Mouse (Mus musculus) midbrain, embryonic 13.5 days (tissue): ENCODE results near the gene Fam104a. TPM values are rescaled to one million over a fixed set of nuclear protein-coding genes. Genes with fewer than 3 reads are reported as not detected.

ENCODE experiments used
- ATAC-seq: fragments of 200-750 bp; cut with Nextera tagmentation; 2 replicates; pipeline ENCODE4 v1.8.0; 2017; ENCODE audit warnings: mild to moderate bottlenecking, moderate TSS enrichment, moderate library complexity
- H3K27ac ChIP-seq: fragments of 300-500 bp; sonication (generic); 2 replicates; pipeline ENCODE4 v1.5.1; 2015; ENCODE audit warnings: inconsistent platforms, mild to moderate bottlenecking, moderate library complexity
- H3K27me3 ChIP-seq: fragments of 300-500 bp; sonication (generic); 2 replicates; pipeline ENCODE4 v1.6.1; 2015; ENCODE audit warnings: mild to moderate bottlenecking, inconsistent platforms
- H3K36me3 ChIP-seq: fragments of 300-500 bp; sonication (generic); 2 replicates; pipeline ENCODE4 v1.6.1; 2015; ENCODE audit warnings: mild to moderate bottlenecking, inconsistent platforms
- H3K4me1 ChIP-seq: fragments of 300-500 bp; sonication (generic); replicated peaks from 2 replicates; pipeline ENCODE4 v1.6.1; 2015; ENCODE audit warnings: inconsistent platforms
- H3K4me2 ChIP-seq: fragments of 300-500 bp; sonication (generic); replicated peaks from 2 replicates; pipeline ENCODE4 v1.6.1; 2015; ENCODE audit warnings: moderate library complexity, mild to moderate bottlenecking, inconsistent platforms
- H3K4me3 ChIP-seq: fragments of 300-500 bp; sonication (generic); replicated peaks from 2 replicates; pipeline ENCODE4 v1.5.1; 2015; ENCODE audit warnings: mild to moderate bottlenecking, inconsistent platforms
- H3K9ac ChIP-seq: fragments of 300-500 bp; sonication (generic); replicated peaks from 2 replicates; pipeline ENCODE4 v1.6.1; 2015; ENCODE audit warnings: mild to moderate bottlenecking, inconsistent platforms
- H3K9me3 ChIP-seq: fragments of 300-500 bp; sonication (generic); 2 replicates; pipeline ENCODE4 v1.6.1; 2016; ENCODE audit warnings: mild to moderate bottlenecking, inconsistent platforms
- WGBS: fragments of 180-500 bp; shearing (Covaris S2); methylation state at CpG from one replicate; pipeline ENCODE4 v1.1.7; 2015; 5-methylcytosine and 5-hydroxymethylcytosine counted together
- polyA plus RNA-seq: library from polyadenylated mRNA; unstranded; fragments of >200 nt; fragmentation: Nextera tagmentation; extraction: Ambion mirVana; gene quantifications from 2 replicates; pipeline ENCODE4 v1.2.1, GENCODE M21; 2015

Gene Fam104a
- polyA plus RNA-seq, 1 experiment from 2014 or later, result 47.9 TPM

GRCm38 (mm10) chr11:113648690-113649352 is 35.1 kb downstream of the Fam104a start, which contains the start of gene Cog1:
Gene Cog1 (plus strand): TSS chr11:113649169.
- Histone ChIP-seq H3K9me3 (no peaks in the 10 kb centered on the region), H3K27ac (peak within 1 kb of the TSS; percentile 92), H3K9ac (peak within 1 kb of the TSS; percentile 91), H3K4me1 (peaks cover 29% of the 10 kb centered on the region), H3K27me3 (0 out of 2 replicates have a peak, but pooled peaks cover 15% of the 10 kb centered on the region), H3K4me3 (peak within 1 kb of the TSS; percentile 80), H3K36me3 (peaks cover 23% of the 10 kb centered on the region), H3K4me2 (peak within 1 kb of the TSS; percentile 66)
- no peak for ATAC-seq
- 41% methylated on average over 26 of the region's 26 CpGs for WGBS

DNA sequence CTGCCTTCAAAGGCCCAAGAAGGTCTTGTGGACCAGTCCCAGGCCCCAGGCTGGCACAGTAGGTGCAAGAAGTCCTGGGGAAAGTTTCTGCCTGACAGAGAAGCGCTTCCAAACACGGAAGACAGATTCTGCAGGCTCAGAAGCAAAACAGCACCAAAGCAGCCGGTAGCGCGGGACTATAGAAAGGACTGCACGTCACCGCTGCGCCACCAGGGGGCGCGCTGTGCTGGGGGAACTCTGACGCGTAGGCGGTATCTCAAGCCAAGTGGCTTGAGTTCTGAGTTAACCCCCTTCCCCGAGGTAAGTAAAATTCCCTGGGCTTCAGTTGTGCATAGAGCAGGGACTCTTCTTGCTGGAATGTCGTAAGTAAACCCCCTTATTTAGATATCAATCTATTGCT is 35.8 kb downstream of the Fam104a start:
- 3% methylated on average over 15 of the region's 15 CpGs for WGBS
- no peaks in the 10 kb centered on the region for H3K9me3 ChIP-seq
- H3K4me3 ChIP-seq, result no peak overlapping the region
- ATAC-seq, result no peak
- peaks cover 17% of the 10 kb centered on the region for H3K36me3 ChIP-seq
- no peak overlapping the region for H3K9ac ChIP-seq
- H3K4me2 ChIP-seq, result no peak overlapping the region; the same call in 1 of the 2 replicates
- H3K27me3 ChIP-seq, result 0 out of 2 replicates have a peak, but pooled peaks cover 16% of the 10 kb centered on the region
- no peak overlapping the region for H3K27ac ChIP-seq
- peaks cover 29% of the 10 kb centered on the region for H3K4me1 ChIP-seq

- 89% methylated on average over 3 of the region's 3 CpGs for WGBS
- H3K9me3 ChIP-seq, result no peaks in the 10 kb centered on the region
Measured at GRCm38 (mm10) chr11:113645181-113645580, 38.8 kb downstream of the Fam104a start.

GRCm38 (mm10) chr11:113638680-113639079 is 45.3 kb downstream of the Fam104a start:
- no peak overlapping the region for H3K4me2 ChIP-seq
- 0 out of 2 replicates have a peak, but pooled peaks cover 13% of the 10 kb centered on the region for H3K9me3 ChIP-seq
- no peak overlapping the region for H3K9ac ChIP-seq
- WGBS, result 95% methylated on average over 12 of the region's 12 CpGs
- ATAC-seq, result no peak
- peaks cover 6% of the 10 kb centered on the region; the same call in 1 of the 2 replicates for H3K36me3 ChIP-seq
- H3K27ac ChIP-seq, result no peak overlapping the region
- no peaks in the 10 kb centered on the region for H3K4me1 ChIP-seq
- H3K27me3 ChIP-seq, result no peaks in the 10 kb centered on the region
- H3K4me3 ChIP-seq, result no peak overlapping the region

More at GRCm38 (mm10) chr11:113645181-113645580, 38.8 kb downstream of the Fam104a start:
- no peak for ATAC-seq
- H3K27ac ChIP-seq, result no peak overlapping the region
- H3K4me3 ChIP-seq, result no peak overlapping the region
- no peak overlapping the region for H3K4me2 ChIP-seq
- H3K36me3 ChIP-seq, result no peaks in the 10 kb centered on the region
- H3K27me3 ChIP-seq, result 0 out of 2 replicates have a peak, but pooled peaks cover 16% of the 10 kb centered on the region
- peaks cover 11% of the 10 kb centered on the region for H3K4me1 ChIP-seq
- no peak overlapping the region for H3K9ac ChIP-seq

DNA sequence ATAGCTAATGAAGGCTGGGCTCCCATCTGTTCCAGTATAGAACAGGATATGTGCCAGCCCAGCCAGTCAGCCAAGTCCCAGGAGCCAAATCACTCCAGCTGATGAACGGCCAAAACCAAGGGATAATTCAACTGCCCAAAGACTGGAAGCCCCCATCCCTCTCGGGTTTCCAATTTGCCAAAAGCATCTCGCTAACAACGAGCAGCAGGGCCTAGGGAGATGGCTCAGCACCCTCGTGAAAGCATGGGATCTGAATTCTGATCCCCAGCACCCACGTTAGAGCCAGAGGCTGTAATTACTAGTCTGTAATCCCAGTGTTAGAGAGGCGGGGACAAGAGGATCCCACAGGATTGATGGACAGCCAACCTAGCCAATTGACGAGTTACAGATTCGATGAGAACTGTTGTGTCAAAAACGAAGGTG is 49.2 kb downstream of the Fam104a start:
- Histone ChIP-seq H3K4me1 (no peaks in the 10 kb centered on the region), H3K4me2 (no peak overlapping the region), H3K9ac (no peak overlapping the region), H3K27ac (no peak overlapping the region), H3K36me3 (peaks cover 6% of the 10 kb centered on the region; the same call in 1 of the 2 replicates), H3K4me3 (no peak overlapping the region), H3K27me3 (peaks cover 4% of the 10 kb centered on the region; the same call in 1 of the 2 replicates), H3K9me3 (0 out of 2 replicates have a peak, but pooled peaks cover 13% of the 10 kb centered on the region)
- no peak for ATAC-seq
- WGBS, result 72% methylated on average over 10 of the region's 10 CpGs

DNA sequence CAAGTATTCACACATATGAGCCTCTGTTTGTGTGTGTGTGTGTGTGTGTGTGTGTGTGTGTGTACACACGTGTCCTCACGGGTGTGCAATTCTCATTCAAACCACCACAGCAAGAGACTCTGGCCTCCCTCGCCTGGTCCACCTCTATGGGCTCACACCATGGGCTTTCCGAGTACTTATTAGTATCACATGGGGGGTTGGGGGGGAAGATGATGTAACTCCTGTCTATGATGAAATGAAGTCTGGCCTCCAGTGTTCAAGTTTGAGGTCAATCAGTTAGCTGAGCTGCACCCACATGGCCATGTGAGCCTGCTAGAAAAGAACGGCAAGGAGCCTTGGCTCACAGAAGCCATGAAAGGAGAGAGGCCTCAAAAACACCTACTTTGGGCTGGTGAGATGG is 50.6 kb downstream of the Fam104a start:
- no peak overlapping the region for H3K4me2 ChIP-seq
- peaks cover 2% of the 10 kb centered on the region; the same call in 1 of the 2 replicates for H3K36me3 ChIP-seq
- no peak for ATAC-seq
- no peaks in the 10 kb centered on the region for H3K4me1 ChIP-seq
- 0 out of 2 replicates have a peak, but pooled peaks cover 4% of the 10 kb centered on the region for H3K9me3 ChIP-seq
- no peak overlapping the region for H3K9ac ChIP-seq
- no peak overlapping the region for H3K4me3 ChIP-seq
- no peak overlapping the region for H3K27ac ChIP-seq
- H3K27me3 ChIP-seq, result peaks cover 4% of the 10 kb centered on the region; the same call in 1 of the 2 replicates
- 92% methylated on average over 5 of the region's 5 CpGs for WGBS

DNA sequence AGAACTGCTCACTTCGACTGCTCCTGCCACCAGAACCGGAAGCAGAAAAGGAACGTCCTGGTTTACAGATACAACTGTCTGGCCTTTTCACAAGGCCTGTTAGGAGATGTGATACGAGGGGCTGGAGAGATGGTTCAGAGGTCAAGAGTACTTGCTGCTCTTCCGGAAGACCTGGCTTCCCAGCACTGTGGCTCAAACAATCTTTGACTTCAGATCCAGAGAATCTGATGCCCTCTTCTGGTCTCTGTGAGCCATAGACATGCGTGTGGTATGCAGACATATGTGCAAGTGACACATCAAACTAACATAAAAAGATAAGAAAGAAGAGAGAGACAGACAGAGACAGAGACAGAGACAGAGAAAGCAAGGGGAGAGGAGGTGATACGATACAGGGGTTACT is 51.7 kb downstream of the Fam104a start:
- ATAC-seq, result no peak
- Histone ChIP-seq H3K27ac (no peak overlapping the region), H3K4me1 (no peaks in the 10 kb centered on the region), H3K36me3 (no peaks in the 10 kb centered on the region), H3K4me2 (no peak overlapping the region), H3K9ac (no peak overlapping the region), H3K9me3 (no peaks in the 10 kb centered on the region), H3K27me3 (peaks cover 4% of the 10 kb centered on the region; the same call in 1 of the 2 replicates), H3K4me3 (no peak overlapping the region)
- 83% methylated on average over 7 of the region's 7 CpGs for WGBS

GRCm38 (mm10) chr11:113631862-113632261 is 52.1 kb downstream of the Fam104a start:
- no peak overlapping the region for H3K9ac ChIP-seq
- H3K4me2 ChIP-seq, result no peak overlapping the region
- no peak for ATAC-seq
- no peaks in the 10 kb centered on the region for H3K36me3 ChIP-seq
- H3K27ac ChIP-seq, result no peak overlapping the region
- H3K4me3 ChIP-seq, result no peak overlapping the region
- peaks cover 4% of the 10 kb centered on the region; the same call in 1 of the 2 replicates for H3K27me3 ChIP-seq
- 80% methylated on average over 8 of the region's 8 CpGs for WGBS
- no peaks in the 10 kb centered on the region for H3K4me1 ChIP-seq
- no peaks in the 10 kb centered on the region for H3K9me3 ChIP-seq

DNA sequence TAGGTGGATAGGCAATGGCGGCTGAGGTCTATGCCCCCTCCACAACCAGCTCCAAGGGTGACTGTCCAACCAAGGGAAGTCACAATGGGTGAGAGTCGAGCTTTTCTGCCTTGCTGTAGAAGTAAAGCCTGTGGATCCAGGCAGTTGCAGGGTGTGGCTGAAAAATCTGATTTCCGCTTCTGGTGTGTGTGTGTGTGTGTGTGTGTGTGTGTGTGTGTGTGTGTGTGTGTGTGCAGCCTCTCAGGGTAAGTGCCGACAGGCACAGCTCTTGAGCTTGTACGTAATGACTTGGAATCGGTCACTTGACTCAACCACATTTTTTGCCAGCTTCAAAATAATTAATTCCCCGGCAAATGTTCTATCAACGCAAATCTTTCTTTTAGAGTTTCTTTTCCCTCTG is 52.7 kb downstream of the Fam104a start:
- peaks cover 4% of the 10 kb centered on the region; the same call in 1 of the 2 replicates for H3K27me3 ChIP-seq
- no peaks in the 10 kb centered on the region for H3K9me3 ChIP-seq
- no peaks in the 10 kb centered on the region for H3K4me1 ChIP-seq
- no peak overlapping the region for H3K27ac ChIP-seq
- ATAC-seq, result no peak
- 84% methylated on average over 7 of the region's 8 CpGs for WGBS
- H3K9ac ChIP-seq, result no peak overlapping the region
- no peak overlapping the region for H3K4me3 ChIP-seq
- H3K4me2 ChIP-seq, result no peak overlapping the region
- no peaks in the 10 kb centered on the region for H3K36me3 ChIP-seq

GRCm38 (mm10) chr11:113630642-113631041 is 53.3 kb downstream of the Fam104a start:
- H3K9me3 ChIP-seq, result no peaks in the 10 kb centered on the region
- H3K27ac ChIP-seq, result no peak overlapping the region
- 58% methylated on average over 7 of the region's 7 CpGs for WGBS
- H3K36me3 ChIP-seq, result no peaks in the 10 kb centered on the region
- no peak for ATAC-seq
- H3K9ac ChIP-seq, result no peak overlapping the region
- no peaks in the 10 kb centered on the region for H3K4me1 ChIP-seq
- H3K4me3 ChIP-seq, result no peak overlapping the region
- H3K4me2 ChIP-seq, result no peak overlapping the region
- H3K27me3 ChIP-seq, result peaks cover 4% of the 10 kb centered on the region; the same call in 1 of the 2 replicates

GRCm38 (mm10) chr11:113627785-113628184 is 56.2 kb downstream of the Fam104a start:
- Histone ChIP-seq H3K9me3 (no peaks in the 10 kb centered on the region), H3K4me1 (no peaks in the 10 kb centered on the region), H3K27ac (no peak overlapping the region), H3K27me3 (peaks cover 4% of the 10 kb centered on the region; the same call in 1 of the 2 replicates), H3K4me2 (no peak overlapping the region), H3K36me3 (peaks cover 15% of the 10 kb centered on the region), H3K9ac (no peak overlapping the region), H3K4me3 (no peak overlapping the region)
- 58% methylated on average over 4 of the region's 4 CpGs for WGBS
- no peak for ATAC-seq

DNA sequence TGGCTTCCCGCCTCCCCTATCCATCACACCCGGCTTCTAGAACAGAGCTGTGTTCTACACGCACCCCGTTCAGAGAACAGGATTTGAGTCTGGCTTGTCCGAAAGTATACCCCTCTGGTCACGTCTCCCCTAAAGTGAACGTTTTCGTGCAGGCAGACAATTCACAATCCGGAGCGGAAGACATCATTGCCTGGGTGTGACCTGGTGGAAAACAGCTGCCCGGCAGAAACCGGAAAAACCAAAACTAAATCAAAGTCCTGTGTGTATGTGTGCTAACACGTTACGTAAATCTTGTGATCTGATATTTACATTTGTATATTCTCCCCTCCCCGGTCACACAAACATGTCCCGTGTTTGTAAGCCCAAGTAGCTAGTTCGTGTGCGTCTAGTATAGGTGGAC is 58.5 kb downstream of the Fam104a start:
- no peaks in the 10 kb centered on the region for H3K9me3 ChIP-seq
- peaks cover 15% of the 10 kb centered on the region for H3K36me3 ChIP-seq
- H3K4me2 ChIP-seq, result no peak overlapping the region
- no peak overlapping the region for H3K4me3 ChIP-seq
- 94% methylated on average over 18 of the region's 18 CpGs for WGBS
- H3K4me1 ChIP-seq, result peaks cover 14% of the 10 kb centered on the region
- no peak overlapping the region for H3K9ac ChIP-seq
- H3K27me3 ChIP-seq, result peaks cover 16% of the 10 kb centered on the region
- ATAC-seq, result no peak
- no peak overlapping the region for H3K27ac ChIP-seq
